12 mouse cellular contexts compared by ENCODE assay signal in the genomic region with DNA sequence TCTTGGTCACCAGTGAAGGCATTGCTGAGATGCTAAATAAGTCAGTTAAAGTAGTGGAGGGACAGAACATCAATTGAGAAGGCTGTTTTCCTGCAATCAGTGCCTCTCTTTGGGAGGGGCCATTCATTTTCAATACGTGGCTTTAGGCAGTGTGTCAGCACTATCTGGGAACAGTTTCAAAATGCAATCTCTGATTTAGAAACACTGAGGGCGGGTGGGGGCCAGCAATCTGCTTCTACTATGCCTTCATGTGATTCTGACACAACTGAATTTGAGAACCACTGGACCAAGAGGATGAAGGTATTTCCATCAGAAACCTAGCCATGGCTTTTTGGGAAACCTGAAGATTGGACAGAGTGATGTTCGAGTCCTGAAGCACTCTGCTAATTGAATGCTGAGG. TPM values are rescaled to one million over a fixed set of nuclear protein-coding genes. Genes with fewer than 3 reads are reported as not detected.
DNase-seq lines count a peak whose midpoint lies in the region; ATAC-seq lines count a peak whose summit lies in the region.
"Had no signal": no experiment of that assay in that cellular context is flagged by ENCODE, and none has a peak within 500 bp of the region (broad histone marks: within the 10 kb centered on the region; RNA-seq: fewer than 3 reads in every experiment).

No protein-coding gene starts in this region.

- intact Hi-C loops in heart, postnatal 14 days (cut with DNase I), result no loop called here

- no peaks in the 10 kb centered on the region for H3K36me3 ChIP-seq in heart, embryonic 15.5 days

- no peaks in the 10 kb centered on the region for H3K27me3 ChIP-seq in heart, embryonic 15.5 days

- 57% methylated on average over 3 of the region's 3 CpGs for WGBS in heart, embryonic 15.5 days

- peak overlapping the region; percentile 36; the same call in 1 of the 2 replicates for H3K27ac ChIP-seq in heart, embryonic 15.5 days
- H3K27ac ChIP-seq: heart, adult 2 months had no signal

- no peak overlapping the region for H3K9ac ChIP-seq in heart, embryonic 15.5 days

- H3K4me3 ChIP-seq in heart, embryonic 15.5 days, result no peak overlapping the region
- H3K4me3 ChIP-seq: heart, adult 2 months; myocyte had no signal

- no peak for ATAC-seq in heart, embryonic 15.5 days (replicated peaks; ENCODE audit: insufficient number of reproducible peaks, insufficient read depth, low FRiP score, low read depth)
- no peak for ATAC-seq in inflammation-experienced regulatory T-cells, adult 6 months

- no peak overlapping the region for H3K4me2 ChIP-seq in heart, embryonic 15.5 days

- no peak for DNase-seq in heart, postnatal 14 days
- peak; percentile 8 for DNase-seq in urinary bladder, postnatal 14 days (ENCODE audit: low spot score)
- DNase-seq in urinary bladder, postnatal 4 days (ENCODE audit: low spot score in 2 of 2), result no peak
- peak; percentile 43 to 76 for DNase-seq in layer of hippocampus, postnatal 14 days (ENCODE audit: low spot score in 2 of 2)
- no peak for DNase-seq in kidney, adult 11 months
- DNase-seq: heart, adult 2 months had no signal

- peaks cover 27% of the 10 kb centered on the region for H3K4me1 ChIP-seq in heart, embryonic 15.5 days (replicated peaks)

- H3K9me3 ChIP-seq in heart, embryonic 15.5 days (replicated peaks), result no peaks in the 10 kb centered on the region

RNA-seq across cellular contexts. Expression of gene Gm5105, which starts 28.1 kb away (rescaled TPM):
- polyA plus RNA-seq in heart, embryonic 15.5 days (2015; fragmentation: Nextera tagmentation; extraction: Ambion mirVana), result 0.47 and 0.58 TPM in 2 replicates
- under 1 TPM; 0.85 to 0.93 TPM for total RNA-seq in heart, postnatal 14 days (2021)
- under 1 TPM in 1 of 2 experiments, not detected in 1; 0.32 TPM for total RNA-seq in layer of hippocampus, postnatal 14 days (2021)
- not detected for polyA plus RNA-seq in inflammation-experienced regulatory T-cells, adult 6 months (2017; shearing (Covaris generic))
- total RNA-seq: adrenal gland, adult 18-20 months had no signal
- polyA plus RNA-seq: liver, embryonic 16.5 days; thymus, postnatal 0 days had no signal

RNA-seq across cellular contexts. Expression of gene 1110002E22Rik, which starts 30.4 kb away (rescaled TPM):
- 13.8 and 16.0 TPM in 2 replicates for polyA plus RNA-seq in heart, embryonic 15.5 days (2015; fragmentation: Nextera tagmentation; extraction: Ambion mirVana)
- total RNA-seq in heart, postnatal 14 days (2021), result 10 to 100 TPM; 51.9 to 53.7 TPM
- 1 to 10 TPM; 1.4 TPM for total RNA-seq in layer of hippocampus, postnatal 14 days (2021)
- polyA plus RNA-seq in inflammation-experienced regulatory T-cells, adult 6 months (2017; shearing (Covaris generic)), result not detected

RNA-seq across cellular contexts. Expression of gene Trmt10a, which starts 47.9 kb away (rescaled TPM):
- polyA plus RNA-seq in heart, embryonic 15.5 days (2015; fragmentation: Nextera tagmentation; extraction: Ambion mirVana), result 6.9 and 8.3 TPM in 2 replicates
- total RNA-seq in heart, postnatal 14 days (2021), result 1 to 10 TPM; 1.6 to 3.4 TPM
- 1 to 10 TPM; 5.1 to 7.9 TPM for total RNA-seq in layer of hippocampus, postnatal 14 days (2021)
- 10 to 100 TPM in 2 of 3 experiments, 1 to 10 TPM in 1; 9.3 to 11.3 (median 10.4) TPM for polyA plus RNA-seq in inflammation-experienced regulatory T-cells, adult 6 months (2017; shearing (Covaris generic))

RNA-seq across cellular contexts. Expression of gene Mttp, which starts 49.5 kb away (rescaled TPM):
- 6.0 and 6.8 TPM in 2 replicates for polyA plus RNA-seq in heart, embryonic 15.5 days (2015; fragmentation: Nextera tagmentation; extraction: Ambion mirVana)
- total RNA-seq in heart, postnatal 14 days (2021), result 1 to 10 TPM; 5.8 to 6.9 TPM
- total RNA-seq in layer of hippocampus, postnatal 14 days (2021), result 1 to 10 TPM; 4.5 to 5.0 TPM
- 1 to 10 TPM; 2.8 to 7.3 (median 2.9) TPM for polyA plus RNA-seq in inflammation-experienced regulatory T-cells, adult 6 months (2017; shearing (Covaris generic))

Comparison
In these comparisons a context has a peak if more than half of its experiments do, and no peak if none do; other contexts are left out.
1. DNase-seq: peak in urinary bladder, postnatal 14 days (single experiment) and layer of hippocampus, postnatal 14 days (2 of 2); none in heart, postnatal 14 days (0 of 2), urinary bladder, postnatal 4 days (0 of 2) and kidney, adult 11 months (single experiment).
2. RNA of gene 1110002E22Rik, which starts 30.4 kb away (total RNA-seq): 51.9 to 53.7 TPM in heart, postnatal 14 days; 1.4 TPM in layer of hippocampus, postnatal 14 days; every median in the first group is over 10 times any median in the second.